Mouse (Mus musculus) spleen, adult 2 months (tissue): Measurements from ENCODE around the gene Lpin1.

Source experiments
- CTCF ChIP-seq: fragments of 200-500 bp; IDR thresholded peaks from 2 replicates; pipeline ENCODE4 v1.5.1; 2011; ENCODE audit warnings: mild to moderate bottlenecking, inconsistent platforms; ENCODE audit not compliant: insufficient read depth, insufficient read length, insufficient replicate concordance; ENCODE audit errors: extremely low read depth
- POLR2A ChIP-seq: fragments of 200-500 bp; IDR thresholded peaks from 2 replicates; pipeline ENCODE4 v1.6.1; 2011; ENCODE audit warnings: low read depth, low read length, inconsistent platforms

DNA sequence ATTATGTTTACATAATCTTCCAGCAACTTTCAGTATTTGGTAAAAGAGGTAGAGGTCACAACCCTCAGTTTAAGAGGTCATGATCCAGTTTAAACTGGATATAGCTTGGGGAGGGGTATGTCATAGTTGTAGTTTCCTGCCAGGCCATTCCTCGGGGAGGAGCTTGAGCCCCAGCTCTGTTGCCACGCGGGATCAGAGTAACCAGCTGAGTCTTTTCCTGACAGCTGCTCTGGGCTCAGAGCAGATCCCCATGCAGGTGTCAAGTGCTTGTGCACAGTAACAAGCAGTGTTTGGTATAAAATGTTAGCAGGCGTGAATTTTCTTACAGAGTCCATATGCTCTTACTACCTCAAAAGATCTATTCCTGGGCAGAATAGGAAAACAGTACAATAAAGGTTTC is 112.8 kb downstream of the Lpin1 start:
- TF ChIP-seq CTCF: no peak
- TF ChIP-seq POLR2A: no peak
